Mouse (Mus musculus) liver, embryonic 14.5 days (tissue): ENCODE results near the gene Hells.

ENCODE experiments used
- CTCF ChIP-seq: IDR thresholded peaks from 2 replicates; pipeline ENCODE4 v1.5.1; 2016; ENCODE audit warnings: antibody characterized with exemption, low read depth, control low read depth
- EP300 ChIP-seq: IDR thresholded peaks from 2 replicates; pipeline ENCODE4 v1.6.1; 2016; ENCODE audit warnings: antibody characterized with exemption, low read depth

GRCm38 (mm10) chr19:39006715-39007114 lies 76.0 kb downstream of the Hells start, which contains the start of gene Cyp2c55:
- no peak for TF ChIP-seq EP300
- TF ChIP-seq CTCF: no peak
